Mouse (Mus musculus) T-helper 2 cell (primary cell): ENCODE data around the gene Sipa1l2.

Experiments
- in situ Hi-C: fragments of 300-600 bp; cut with MboI, MseI; formaldehyde crosslinking; loops from one replicate; pipeline ENCODE4 v1.15.1; 2025; ENCODE audit warnings: high pct_unique_total_duplicates

The Sipa1l2 gene

GRCm38 (mm10) chr8:125369491-125370236 lies 199.9 kb downstream of the Sipa1l2 start:
- in situ Hi-C loops = no loop called here

- in situ Hi-C loops = no loop called here
Measured at GRCm38 (mm10) chr8:125368341-125369035, 201.1 kb downstream of the Sipa1l2 start.
